Mouse (Mus musculus) heart, embryonic 10.5 days (tissue): ENCODE data around the gene Cmip. TPM values are rescaled to one million over a fixed set of nuclear protein-coding genes. Genes with fewer than 3 reads are reported as not detected.

Experiments used
- DNase-seq: peaks from one replicate; pipeline ENCODE4 v3.0.0-alpha.2; 2017; ENCODE audit warnings: low spot score
- H3K27ac ChIP-seq: fragments of 300-500 bp; sonication (generic); 2 replicates; pipeline ENCODE4 v1.5.1; 2016; ENCODE audit warnings: mild to moderate bottlenecking
- H3K27me3 ChIP-seq: fragments of 300-500 bp; sonication (generic); 2 replicates; pipeline ENCODE4 v1.6.1; 2016; ENCODE audit warnings: mild to moderate bottlenecking; ENCODE audit not compliant: poor library complexity, insufficient read depth, severe bottlenecking
- H3K36me3 ChIP-seq: fragments of 300-500 bp; sonication (generic); 2 replicates; pipeline ENCODE4 v1.6.1; 2016; ENCODE audit warnings: mild to moderate bottlenecking, moderate library complexity
- H3K4me1 ChIP-seq: fragments of 300-500 bp; sonication (generic); 2 replicates; pipeline ENCODE4 v1.6.1; 2016; ENCODE audit warnings: mild to moderate bottlenecking
- H3K4me3 ChIP-seq: fragments of 300-500 bp; sonication (generic); 2 replicates; pipeline ENCODE4 v1.5.1; 2016; ENCODE audit warnings: mild to moderate bottlenecking, moderate library complexity
- H3K9me3 ChIP-seq: fragments of 300-500 bp; sonication (generic); 2 replicates; pipeline ENCODE4 v1.6.1; 2016; ENCODE audit warnings: mild to moderate bottlenecking, moderate library complexity
- WGBS: fragments of 180-500 bp; shearing (Covaris S2); methylation state at CpG from one replicate; pipeline ENCODE4 v1.1.7; 2016; 5-methylcytosine and 5-hydroxymethylcytosine counted together
- polyA plus RNA-seq: library from polyadenylated mRNA; unstranded; fragments of >200 nt; fragmentation: Nextera tagmentation; extraction: Ambion mirVana; gene quantifications from 2 replicates; pipeline ENCODE4 v1.2.1, GENCODE M21; 2016

Cmip gene
- polyA plus RNA-seq, 1 experiment from 2014 or later = 8.3 TPM

DNA sequence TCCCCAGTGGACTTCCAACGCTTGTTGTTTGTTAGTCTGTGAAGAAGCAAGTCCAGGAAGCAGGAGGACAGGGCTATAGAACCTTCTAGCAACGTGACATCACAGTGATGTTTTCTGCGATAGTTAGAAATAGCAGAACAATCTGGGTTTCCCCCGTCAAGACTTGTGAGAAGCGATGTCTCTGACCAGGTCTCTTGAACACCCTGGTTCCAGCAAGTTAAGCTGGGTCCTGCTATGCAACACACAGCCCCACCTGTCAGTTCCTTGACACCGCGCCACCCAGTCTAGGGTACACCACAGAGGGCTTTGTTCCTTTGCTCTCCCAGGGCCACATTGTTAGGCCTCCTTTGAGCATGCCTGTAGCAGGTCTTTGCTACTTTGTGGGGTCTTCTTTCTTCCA is 49.9 kb downstream of the Cmip start:
- H3K27me3 ChIP-seq = no peaks in the 10 kb centered on the region
- 93% methylated on average over 7 of the region's 7 CpGs for WGBS
- no peaks in the 10 kb centered on the region for H3K9me3 ChIP-seq
- peaks cover 9% of the 10 kb centered on the region; the same call in 1 of the 2 replicates for H3K36me3 ChIP-seq
- no peak for DNase-seq
- no peak overlapping the region for H3K4me3 ChIP-seq
- peaks cover 53% of the 10 kb centered on the region for H3K4me1 ChIP-seq
- no peak overlapping the region for H3K27ac ChIP-seq

DNA sequence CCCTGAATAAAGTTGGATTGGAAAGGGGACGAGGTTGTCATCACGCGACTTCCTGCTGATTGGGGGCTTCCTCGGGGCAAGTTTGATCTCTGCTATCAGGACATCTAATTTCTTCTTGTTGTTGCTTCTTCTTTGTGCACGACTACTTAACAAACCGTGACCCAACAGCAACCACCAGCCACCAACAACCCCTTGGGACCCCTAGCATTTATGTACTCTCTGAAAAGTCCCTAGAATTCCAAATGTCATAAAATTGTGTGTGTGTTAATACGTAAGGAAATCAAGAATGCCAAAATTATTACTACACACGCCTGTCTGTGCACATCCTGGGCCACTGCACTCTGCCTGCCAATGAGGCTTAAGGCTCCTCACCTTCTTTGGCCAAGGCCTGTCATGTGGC is 50.4 kb downstream of the Cmip start:
- 82% methylated on average over 8 of the region's 8 CpGs for whole genome bisulfite sequencing
- Histone ChIP-seq H3K4me1 (peaks cover 48% of the 10 kb centered on the region), H3K9me3 (no peaks in the 10 kb centered on the region), H3K27ac (no peak overlapping the region), H3K4me3 (no peak overlapping the region), H3K36me3 (peaks cover 10% of the 10 kb centered on the region; the same call in 1 of the 2 replicates), H3K27me3 (no peaks in the 10 kb centered on the region)
- no peak for DNase-seq

DNA sequence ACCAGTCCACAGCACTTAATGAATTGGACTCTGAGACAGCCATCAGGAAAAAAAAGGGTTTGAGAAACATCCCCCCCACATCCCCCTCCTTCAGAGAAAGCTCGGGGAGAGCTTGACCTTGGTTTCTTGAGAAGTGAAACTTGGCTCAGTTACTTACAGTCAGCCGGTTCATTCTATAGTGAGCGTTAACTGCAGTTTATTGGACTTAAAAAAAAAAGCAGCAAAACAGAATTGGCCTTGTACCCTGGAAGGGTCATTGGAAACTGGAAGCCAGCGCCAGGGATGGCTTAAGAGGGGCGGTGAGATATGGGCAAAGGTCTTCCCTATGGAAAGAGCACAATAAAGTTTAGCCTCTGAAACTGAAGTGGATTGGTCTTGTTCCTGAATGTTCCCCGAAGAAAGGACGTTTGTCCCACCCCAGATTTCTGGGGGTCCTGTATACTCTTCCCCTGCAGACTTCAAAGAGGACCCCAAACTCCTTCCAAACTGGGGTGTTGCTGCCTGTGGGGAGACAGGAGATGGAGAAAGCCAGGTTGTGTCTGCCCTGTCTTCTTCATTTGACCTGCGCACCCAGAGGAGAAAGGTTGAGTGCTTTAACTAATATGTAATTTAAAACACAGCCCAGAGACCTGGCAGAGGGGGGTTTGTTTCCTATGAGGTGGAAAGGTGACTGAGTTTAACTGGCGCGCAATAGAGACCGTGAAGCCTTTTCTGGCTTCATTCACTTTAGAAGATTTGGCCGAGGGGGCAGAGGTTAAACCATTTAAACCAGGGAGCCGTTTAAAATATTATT is 51.6 kb downstream of the Cmip start:
- Histone ChIP-seq H3K4me3 (no peak overlapping the region), H3K9me3 (no peaks in the 10 kb centered on the region), H3K4me1 (peaks cover 39% of the 10 kb centered on the region), H3K27ac (no peak overlapping the region), H3K36me3 (peaks cover 10% of the 10 kb centered on the region; the same call in 1 of the 2 replicates), H3K27me3 (no peaks in the 10 kb centered on the region)
- 90% methylated on average over 13 of the region's 13 CpGs for WGBS
- DNase-seq = no peak

- Histone ChIP-seq H3K4me1 (peaks cover 36% of the 10 kb centered on the region), H3K27ac (no peak overlapping the region), H3K27me3 (no peaks in the 10 kb centered on the region), H3K9me3 (no peaks in the 10 kb centered on the region), H3K4me3 (no peak overlapping the region), H3K36me3 (peaks cover 10% of the 10 kb centered on the region; the same call in 1 of the 2 replicates)
- WGBS = 85% methylated on average over 12 of the region's 12 CpGs
- no peak for DNase-seq
Observed at GRCm38 (mm10) chr8:117309653-117310274, 52.9 kb downstream of the Cmip start.

GRCm38 (mm10) chr8:117310961-117311561 is 54.2 kb downstream of the Cmip start:
- H3K9me3 ChIP-seq = no peaks in the 10 kb centered on the region
- no peak overlapping the region for H3K27ac ChIP-seq
- DNase-seq = no peak
- peaks cover 10% of the 10 kb centered on the region; the same call in 1 of the 2 replicates for H3K36me3 ChIP-seq
- H3K4me3 ChIP-seq = no peak overlapping the region
- WGBS = 86% methylated on average over 8 of the region's 8 CpGs
- peaks cover 41% of the 10 kb centered on the region for H3K4me1 ChIP-seq
- H3K27me3 ChIP-seq = no peaks in the 10 kb centered on the region

GRCm38 (mm10) chr8:117314308-117314953 is 57.6 kb downstream of the Cmip start:
- H3K27ac ChIP-seq = peak overlapping the region; percentile 1; the same call in 1 of the 2 replicates
- WGBS = 27% methylated on average over 8 of the region's 8 CpGs
- no peaks in the 10 kb centered on the region for H3K27me3 ChIP-seq
- peaks cover 37% of the 10 kb centered on the region for H3K4me1 ChIP-seq
- H3K36me3 ChIP-seq = peaks cover 10% of the 10 kb centered on the region; the same call in 1 of the 2 replicates
- H3K9me3 ChIP-seq = no peaks in the 10 kb centered on the region
- no peak for DNase-seq
- no peak overlapping the region for H3K4me3 ChIP-seq

- H3K36me3 ChIP-seq = peaks cover 10% of the 10 kb centered on the region; the same call in 1 of the 2 replicates
- H3K9me3 ChIP-seq = no peaks in the 10 kb centered on the region
- H3K4me3 ChIP-seq = no peak overlapping the region
- peaks cover 47% of the 10 kb centered on the region for H3K4me1 ChIP-seq
- no peaks in the 10 kb centered on the region for H3K27me3 ChIP-seq
- DNase-seq = no peak
- H3K27ac ChIP-seq = no peak overlapping the region
- 89% methylated on average over 16 of the region's 16 CpGs for WGBS
Observed at GRCm38 (mm10) chr8:117315727-117316126, 58.9 kb downstream of the Cmip start.

GRCm38 (mm10) chr8:117317478-117317877 is 60.6 kb downstream of the Cmip start:
- H3K4me1 ChIP-seq = peaks cover 54% of the 10 kb centered on the region
- no peaks in the 10 kb centered on the region for H3K9me3 ChIP-seq
- no peaks in the 10 kb centered on the region for H3K27me3 ChIP-seq
- no peak overlapping the region for H3K4me3 ChIP-seq
- DNase-seq = no peak
- no peaks in the 10 kb centered on the region for H3K36me3 ChIP-seq
- H3K27ac ChIP-seq = no peak overlapping the region
- whole genome bisulfite sequencing = 89% methylated on average over 8 of the region's 8 CpGs

DNA sequence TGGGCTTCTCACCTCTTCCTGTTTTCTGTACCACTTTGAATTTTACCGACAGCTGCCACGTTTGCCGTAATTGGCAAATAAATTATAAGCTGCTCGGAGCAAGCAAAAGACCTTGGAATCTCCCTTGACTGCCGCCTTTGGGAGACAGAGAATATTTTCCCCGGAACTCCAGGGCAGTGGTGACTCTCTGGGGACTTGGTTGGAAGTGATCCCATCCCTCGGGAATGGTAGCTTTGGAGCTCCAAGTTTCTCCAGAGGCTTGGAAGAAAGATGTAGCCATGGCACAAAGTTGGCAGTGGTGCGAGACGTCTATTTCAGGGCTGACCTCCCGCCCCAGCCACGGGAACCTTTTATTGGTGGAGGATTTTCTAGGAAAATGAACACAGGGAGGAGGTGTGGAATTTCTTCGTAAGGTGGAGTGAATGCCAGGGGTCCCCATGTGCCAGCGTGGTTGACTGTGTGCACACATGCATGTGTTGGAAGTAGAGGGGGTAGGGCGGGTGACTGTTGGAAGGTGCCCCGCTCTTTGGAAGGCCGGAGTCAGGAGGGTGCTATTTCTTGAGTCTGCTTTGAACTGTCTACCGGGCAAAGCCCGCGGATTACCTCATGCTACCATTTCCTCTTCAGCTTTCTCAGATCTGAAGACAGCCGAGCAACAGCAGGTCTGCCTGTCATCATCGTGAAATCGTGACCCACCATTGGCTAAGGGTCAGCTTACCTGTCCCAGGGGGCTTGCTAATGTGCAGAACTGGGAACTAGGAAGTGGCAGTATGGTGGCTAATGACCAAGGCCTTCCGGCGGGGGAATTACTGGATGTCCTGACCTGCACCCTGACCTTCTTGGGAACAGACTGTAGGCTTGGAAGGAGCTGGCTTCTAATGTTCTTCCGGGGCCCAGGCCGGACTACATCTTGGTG is 62.3 kb downstream of the Cmip start:
- Histone ChIP-seq H3K27me3 (no peaks in the 10 kb centered on the region), H3K4me3 (no peak overlapping the region), H3K4me1 (peaks cover 58% of the 10 kb centered on the region), H3K27ac (no peak overlapping the region), H3K36me3 (no peaks in the 10 kb centered on the region), H3K9me3 (no peaks in the 10 kb centered on the region)
- DNase-seq = no peak
- WGBS = 87% methylated on average over 26 of the region's 26 CpGs

- Histone ChIP-seq H3K4me1 (peaks cover 43% of the 10 kb centered on the region), H3K27me3 (no peaks in the 10 kb centered on the region), H3K9me3 (no peaks in the 10 kb centered on the region), H3K36me3 (no peaks in the 10 kb centered on the region), H3K4me3 (no peak overlapping the region), H3K27ac (no peak overlapping the region)
- no peak for DNase-seq
- 93% methylated on average over 10 of the region's 10 CpGs for WGBS
Observed at GRCm38 (mm10) chr8:117320616-117321015, 63.8 kb downstream of the Cmip start.

DNA sequence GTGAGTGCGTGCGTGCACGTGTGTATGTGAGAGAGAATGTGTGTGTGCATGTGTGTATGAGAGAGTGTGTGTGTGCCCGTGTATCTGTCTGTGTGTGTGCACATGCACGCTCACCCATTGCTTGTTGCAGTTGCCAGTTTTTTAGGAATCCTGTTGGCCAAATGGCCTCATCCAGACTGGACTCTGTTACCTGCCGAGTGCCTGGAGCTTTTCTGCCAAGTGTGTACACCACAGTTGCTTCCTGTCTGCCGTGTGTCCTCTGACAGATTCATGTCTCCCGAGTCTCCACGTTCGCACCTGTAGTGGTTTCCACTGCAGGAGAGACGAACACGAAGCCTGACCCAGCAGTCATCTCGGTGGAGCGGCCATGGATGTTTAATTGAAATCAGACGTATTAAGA is 64.4 kb downstream of the Cmip start:
- Histone ChIP-seq H3K27ac (no peak overlapping the region), H3K4me1 (peaks cover 38% of the 10 kb centered on the region)
- WGBS = 88% methylated on average over 15 of the region's 15 CpGs

DNA sequence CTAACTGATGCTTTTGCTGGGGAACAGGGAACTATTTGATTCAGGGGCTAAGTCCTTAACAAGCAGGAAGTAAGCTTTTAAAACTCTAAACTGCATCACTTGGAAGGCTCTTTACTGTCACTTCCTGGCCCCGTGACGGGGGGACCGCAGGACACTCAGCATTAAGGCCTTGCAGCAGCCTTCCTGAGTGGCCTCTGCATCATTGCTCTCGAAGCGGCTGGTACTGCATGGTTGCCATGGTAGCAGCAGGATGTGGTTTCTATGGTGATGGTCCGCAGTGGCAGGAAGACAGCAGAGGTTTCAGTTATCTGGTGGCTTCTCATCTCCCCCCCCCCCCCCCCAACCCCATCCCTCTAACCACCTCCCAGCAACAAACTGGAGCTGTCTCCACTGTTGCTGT is 65.2 kb downstream of the Cmip start:
- H3K4me3 ChIP-seq = no peak overlapping the region
- H3K27ac ChIP-seq = no peak overlapping the region
- H3K9me3 ChIP-seq = no peaks in the 10 kb centered on the region
- no peaks in the 10 kb centered on the region for H3K36me3 ChIP-seq
- WGBS = 69% methylated on average over 6 of the region's 6 CpGs
- H3K4me1 ChIP-seq = peaks cover 33% of the 10 kb centered on the region
- no peak for DNase-seq
- H3K27me3 ChIP-seq = no peaks in the 10 kb centered on the region

More for the DNA sequence above, 64.4 kb downstream of the Cmip start:
- Histone ChIP-seq H3K9me3 (no peaks in the 10 kb centered on the region), H3K36me3 (no peaks in the 10 kb centered on the region), H3K27me3 (no peaks in the 10 kb centered on the region), H3K4me3 (no peak overlapping the region)
- DNase-seq = no peak
